ENCODE assay signal across 9 mouse cellular contexts in genomic region chr1:38664777-38665176, GRCm38 (mm10). TPM values are rescaled to one million over a fixed set of nuclear protein-coding genes. Genes with fewer than 3 reads are reported as not detected.
DNase-seq lines count a peak whose midpoint lies in the region; ATAC-seq lines count a peak whose summit lies in the region.
"Had no signal": no experiment of that assay in that cellular context is flagged by ENCODE, and none has a peak within 500 bp of the region (broad histone marks: within the 10 kb centered on the region; RNA-seq: fewer than 3 reads in every experiment).

Gene Aff3 (minus strand): TSS chr1:38664955.

- intact Hi-C loops in left cerebral cortex, postnatal 4 days (cut with DNase I) = no loop called here

- no peaks in the 10 kb centered on the region for H3K27me3 ChIP-seq in embryonic facial prominence, embryonic 15.5 days

- H3K4me2 ChIP-seq in embryonic facial prominence, embryonic 15.5 days (replicated peaks) = no peak within 1 kb of the TSS

- no peaks in the 10 kb centered on the region for H3K36me3 ChIP-seq in embryonic facial prominence, embryonic 15.5 days

- no peaks in the 10 kb centered on the region for H3K9me3 ChIP-seq in embryonic facial prominence, embryonic 15.5 days (replicated peaks)

- no peak for DNase-seq in layer of hippocampus, adult 8-10 months (ENCODE audit: low spot score in 2 of 2)
- no peak for DNase-seq in layer of hippocampus, adult 9-10 months (ENCODE audit: low spot score)
- DNase-seq in left cerebral cortex, postnatal 4 days = no peak
- DNase-seq in urinary bladder, postnatal 4 days (ENCODE audit: low spot score in 2 of 2) = no peak
- no peak for DNase-seq in Muller cell, postnatal 12 days (ENCODE audit: inconsistent ontology term)
- DNase-seq in urinary bladder, postnatal 14 days (ENCODE audit: low spot score) = no peak

- H3K4me3 ChIP-seq in embryonic facial prominence, embryonic 15.5 days (replicated peaks) = no peak within 1 kb of the TSS
- H3K4me3 ChIP-seq: myocyte had no signal

- H3K4me1 ChIP-seq in embryonic facial prominence, embryonic 15.5 days = peaks cover 17% of the 10 kb centered on the region; the same call in 1 of the 2 replicates

- H3K27ac ChIP-seq in embryonic facial prominence, embryonic 15.5 days (replicated peaks) = no peak within 1 kb of the TSS

- 81% methylated on average over 13 of the region's 13 CpGs for WGBS in embryonic facial prominence, embryonic 15.5 days

- H3K9ac ChIP-seq in embryonic facial prominence, embryonic 15.5 days = no peak within 1 kb of the TSS

- no peak for ATAC-seq in embryonic facial prominence, embryonic 15.5 days (ENCODE audit: insufficient number of reproducible peaks, low FRiP score, low TSS enrichment, low read depth)
- ATAC-seq in monocyte, adult 5-6 weeks (replicated peaks; ENCODE audit: insufficient number of reproducible peaks, low FRiP score, low TSS enrichment, poor library complexity, severe bottlenecking) = peak; percentile 78

RNA-seq across cellular contexts. Expression of gene Aff3, which starts in this region (rescaled TPM):
- total RNA-seq in layer of hippocampus, adult 8-10 months (2022) = 100 to 1,000 TPM; 101 to 141 (median 116) TPM
- polyA plus RNA-seq in embryonic facial prominence, embryonic 15.5 days (2015; fragmentation: Nextera tagmentation; extraction: Ambion mirVana) = 15.4 and 16.0 TPM in 2 replicates
- total RNA-seq in left cerebral cortex, postnatal 4 days (2021) = 100 to 1,000 TPM; 159 to 167 TPM
- total RNA-seq in monocyte, adult 5-6 weeks (2017) = 14.5 to 27.7 TPM (median 22.8 TPM) in 3 replicates
- polyA plus RNA-seq: myocyte had no signal
